Mouse (Mus musculus) lung, embryonic 14.5 days (tissue): ENCODE results near the gene Dhrs9. TPM values are rescaled to one million over a fixed set of nuclear protein-coding genes. Genes with fewer than 3 reads are reported as not detected.
A peak's percentile ranks its signal among the peaks of the same experiment; 100 is the strongest.

Experiments used
- ATAC-seq: fragments of 200-750 bp; cut with Nextera tagmentation; 2 replicates; pipeline ENCODE4 v1.8.0; 2017; ENCODE audit warnings: mild to moderate bottlenecking, moderate TSS enrichment, moderate library complexity; ENCODE audit not compliant: insufficient read depth
- DNase-seq: peaks from one replicate; pipeline ENCODE4 v3.0.0-alpha.2; 2015
- H3K27ac ChIP-seq: fragments of 300-500 bp; sonication (generic); 2 replicates; pipeline ENCODE4 v1.5.1; 2014; ENCODE audit warnings: low read depth, mild to moderate bottlenecking, moderate library complexity
- H3K27me3 ChIP-seq: fragments of 300-500 bp; sonication (generic); 2 replicates; pipeline ENCODE4 v1.6.1; 2014; ENCODE audit warnings: low read length, control low read depth; ENCODE audit not compliant: insufficient read depth
- H3K36me3 ChIP-seq: fragments of 300-500 bp; sonication (generic); 2 replicates; pipeline ENCODE4 v1.6.1; 2014; ENCODE audit warnings: control low read depth; ENCODE audit not compliant: insufficient read depth
- H3K4me1 ChIP-seq: fragments of 300-500 bp; sonication (generic); 2 replicates; pipeline ENCODE4 v1.6.1; 2014; ENCODE audit warnings: antibody characterized with exemption, control low read depth; ENCODE audit not compliant: insufficient read depth
- H3K4me2 ChIP-seq: fragments of 300-500 bp; sonication (generic); 2 replicates; pipeline ENCODE4 v1.6.1; 2014; ENCODE audit warnings: mild to moderate bottlenecking
- H3K4me3 ChIP-seq: fragments of 300-500 bp; sonication (generic); 2 replicates; pipeline ENCODE4 v1.5.1; 2014; ENCODE audit warnings: low read depth, low read length
- H3K9ac ChIP-seq: fragments of 300-500 bp; sonication (generic); 2 replicates; pipeline ENCODE4 v1.6.1; 2014
- H3K9me3 ChIP-seq: fragments of 300-500 bp; sonication (generic); 2 replicates; pipeline ENCODE4 v1.6.1; 2016; ENCODE audit warnings: low read depth, low read length, control low read depth
- CTCF ChIP-seq: IDR thresholded peaks from 2 replicates; pipeline ENCODE4 v1.5.1; 2016; ENCODE audit warnings: antibody characterized with exemption, low read depth
- WGBS: fragments of 180-500 bp; shearing (Covaris S2); extraction: QIAGEN DNeasy Blood & Tissue Kit; methylation state at CpG from one replicate; pipeline ENCODE4 v1.1.7; 2014; 5-methylcytosine and 5-hydroxymethylcytosine counted together
- polyA plus RNA-seq: library from polyadenylated mRNA; unstranded; fragments of >200 nt; fragmentation: Nextera tagmentation; extraction: Ambion mirVana; gene quantifications from 2 replicates; pipeline ENCODE4 v1.2.1, GENCODE M21; 2014

Gene Dhrs9
- polyA plus RNA-seq, 1 experiment from 2014 or later: not detected

GRCm38 (mm10) chr2:69400866-69401604 lies 20.8 kb downstream of the Dhrs9 start:
- TF ChIP-seq CTCF: no peak
- Histone ChIP-seq H3K27me3 (no peaks in the 10 kb centered on the region), H3K4me1 (no peaks in the 10 kb centered on the region), H3K9ac (no peak overlapping the region), H3K4me2 (no peak overlapping the region), H3K9me3 (no peaks in the 10 kb centered on the region), H3K36me3 (no peaks in the 10 kb centered on the region), H3K4me3 (no peak overlapping the region), H3K27ac (no peak overlapping the region)
- WGBS: 62% methylated on average over 7 of the region's 7 CpGs
- ATAC-seq: no peak
- peak; percentile 44 for DNase-seq

- no peak for ATAC-seq
- Histone ChIP-seq H3K9me3 (no peaks in the 10 kb centered on the region), H3K4me3 (no peak overlapping the region), H3K36me3 (no peaks in the 10 kb centered on the region), H3K4me1 (no peaks in the 10 kb centered on the region), H3K27ac (no peak overlapping the region), H3K4me2 (no peak overlapping the region), H3K9ac (no peak overlapping the region), H3K27me3 (no peaks in the 10 kb centered on the region)
- TF ChIP-seq CTCF: no peak
- WGBS: 81% methylated on average over 6 of the region's 6 CpGs
- DNase-seq: no peak
Measured at GRCm38 (mm10) chr2:69401891-69402290, 21.6 kb downstream of the Dhrs9 start.

GRCm38 (mm10) chr2:69402309-69402708 lies 22.1 kb downstream of the Dhrs9 start:
- Histone ChIP-seq H3K9ac (no peak overlapping the region), H3K27ac (no peak overlapping the region), H3K27me3 (no peaks in the 10 kb centered on the region), H3K4me3 (no peak overlapping the region), H3K36me3 (no peaks in the 10 kb centered on the region), H3K4me2 (no peak overlapping the region), H3K9me3 (no peaks in the 10 kb centered on the region), H3K4me1 (no peaks in the 10 kb centered on the region)
- DNase-seq (no peak), ATAC-seq (no peak)
- 79% methylated on average over 7 of the region's 7 CpGs for WGBS
- no peak for TF ChIP-seq CTCF

- Histone ChIP-seq H3K4me2 (no peak overlapping the region), H3K4me1 (no peaks in the 10 kb centered on the region), H3K27me3 (no peaks in the 10 kb centered on the region), H3K27ac (no peak overlapping the region), H3K4me3 (no peak overlapping the region), H3K36me3 (no peaks in the 10 kb centered on the region), H3K9ac (no peak overlapping the region), H3K9me3 (no peaks in the 10 kb centered on the region)
- ATAC-seq (no peak), DNase-seq (no peak)
- 85% methylated on average over 5 of the region's 5 CpGs for WGBS
- TF ChIP-seq CTCF: no peak
Measured at GRCm38 (mm10) chr2:69405692-69406091, 25.4 kb downstream of the Dhrs9 start.

- H3K27ac ChIP-seq: no peak overlapping the region
- no peaks in the 10 kb centered on the region for H3K9me3 ChIP-seq
- no peak for DNase-seq
- no peaks in the 10 kb centered on the region for H3K27me3 ChIP-seq
- no peak for TF ChIP-seq CTCF
- no peak overlapping the region for H3K9ac ChIP-seq
- no peak overlapping the region for H3K4me2 ChIP-seq
- ATAC-seq: no peak
- H3K4me3 ChIP-seq: no peak overlapping the region
- no peaks in the 10 kb centered on the region for H3K36me3 ChIP-seq
- 89% methylated on average over 10 of the region's 10 CpGs for WGBS
- no peaks in the 10 kb centered on the region for H3K4me1 ChIP-seq
Measured at GRCm38 (mm10) chr2:69414539-69414938, 34.3 kb downstream of the Dhrs9 start.

GRCm38 (mm10) chr2:69415070-69415469 lies 34.8 kb downstream of the Dhrs9 start:
- no peak for DNase-seq
- H3K27me3 ChIP-seq: no peaks in the 10 kb centered on the region

GRCm38 (mm10) chr2:69418294-69418881 lies 38.1 kb downstream of the Dhrs9 start:
- no peak for ATAC-seq
- no peak overlapping the region for H3K9ac ChIP-seq
- H3K4me2 ChIP-seq: no peak overlapping the region
- H3K4me3 ChIP-seq: no peak overlapping the region
- 17% methylated on average over 11 of the region's 11 CpGs for WGBS
- H3K27ac ChIP-seq: no peak overlapping the region
- no peak for TF ChIP-seq CTCF
- no peak for DNase-seq
- H3K27me3 ChIP-seq: no peaks in the 10 kb centered on the region
- H3K36me3 ChIP-seq: no peaks in the 10 kb centered on the region
- no peaks in the 10 kb centered on the region for H3K4me1 ChIP-seq
- no peaks in the 10 kb centered on the region for H3K9me3 ChIP-seq

More at GRCm38 (mm10) chr2:69415070-69415469, 34.8 kb downstream of the Dhrs9 start:
- no peak overlapping the region for H3K4me3 ChIP-seq
- H3K4me1 ChIP-seq: no peaks in the 10 kb centered on the region
- H3K36me3 ChIP-seq: no peaks in the 10 kb centered on the region
- ATAC-seq: no peak
- H3K27ac ChIP-seq: no peak overlapping the region
- H3K9ac ChIP-seq: no peak overlapping the region
- no peak for TF ChIP-seq CTCF
- WGBS: 78% methylated on average over 6 of the region's 6 CpGs
- H3K9me3 ChIP-seq: no peaks in the 10 kb centered on the region
- H3K4me2 ChIP-seq: no peak overlapping the region
